Mouse (Mus musculus): ENCODE measurements around the gene Hcls1. TPM values are rescaled to one million over a fixed set of nuclear protein-coding genes. Genes with fewer than 3 reads are reported as not detected.

Gene Hcls1
- total RNA-seq, 1 experiment from 2014 or later = 537 TPM

DNA sequence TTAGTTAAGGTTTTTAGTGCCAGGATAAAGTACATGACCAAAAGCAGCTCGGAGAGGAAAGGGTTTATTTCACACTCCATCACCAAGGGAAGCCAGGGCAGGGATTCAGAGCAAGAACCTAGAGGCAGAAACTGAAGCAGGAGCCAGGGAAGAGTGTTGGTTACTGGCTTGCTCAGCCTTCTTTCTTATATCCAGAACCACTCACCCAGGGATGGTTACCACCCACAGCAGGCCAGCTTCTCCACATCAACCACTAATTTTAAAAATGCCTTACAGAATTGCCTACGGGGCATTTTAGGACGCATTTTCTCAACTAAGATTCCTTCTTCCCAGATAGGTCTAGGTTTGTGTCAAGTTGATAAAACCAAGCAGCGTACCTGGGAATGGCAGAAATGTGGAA, 28.6 kb downstream of the Hcls1 start:
- no peak for ATAC-seq (ENCODE audit: extremely low read depth, insufficient number of reproducible peaks, low FRiP score, poor library complexity, severe bottlenecking)

- ATAC-seq (ENCODE audit: extremely low read depth, insufficient number of reproducible peaks, low FRiP score, poor library complexity, severe bottlenecking) = no peak
Observed at GRCm38 (mm10) chr16:36979127-36979526, 44.3 kb downstream of the Hcls1 start.

DNA sequence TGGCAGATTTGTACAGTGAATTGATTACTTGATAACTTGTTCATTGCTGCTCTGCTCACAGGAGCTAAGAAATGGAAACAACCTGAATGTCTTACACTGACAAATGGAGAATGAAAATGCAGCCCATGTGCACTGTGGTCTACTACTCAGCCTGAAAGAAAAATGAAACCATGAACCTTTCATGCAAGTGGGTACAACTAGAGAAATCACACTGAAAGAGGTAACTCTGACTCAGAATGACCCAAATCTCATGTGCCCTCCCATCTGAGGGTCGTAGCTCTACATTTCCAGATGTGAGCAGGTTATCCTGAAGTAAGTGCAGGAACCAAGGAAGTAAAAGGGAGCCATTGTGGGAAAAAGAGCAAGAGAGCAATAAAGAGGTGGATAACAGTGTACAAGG, 49.0 kb downstream of the Hcls1 start:
- no peak for ATAC-seq (ENCODE audit: extremely low read depth, insufficient number of reproducible peaks, low FRiP score, poor library complexity, severe bottlenecking)

DNA sequence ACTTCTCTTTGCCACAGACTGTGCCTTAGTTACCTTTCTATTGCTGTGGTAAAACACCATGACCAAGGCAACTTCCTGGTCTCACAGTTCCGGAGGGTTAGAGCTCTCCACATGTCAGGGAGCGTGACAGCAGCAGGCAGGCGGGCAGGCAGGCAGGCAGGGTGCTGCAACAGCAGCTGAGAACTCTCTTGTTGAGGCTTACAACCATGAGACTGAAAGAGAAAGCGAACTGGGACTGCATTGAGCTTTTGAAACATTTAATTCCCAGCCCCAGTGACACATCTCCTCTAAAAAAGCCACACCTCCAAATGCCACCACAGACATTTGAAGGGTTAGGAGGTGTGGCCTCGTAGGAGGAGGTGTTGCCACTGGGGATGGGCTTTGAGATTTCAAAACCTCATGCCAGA, 50.9 kb downstream of the Hcls1 start:
- ATAC-seq (ENCODE audit: extremely low read depth, insufficient number of reproducible peaks, low FRiP score, poor library complexity, severe bottlenecking) = peak; percentile 79

GRCm38 (mm10) chr16:36987399-36987798, 52.6 kb downstream of the Hcls1 start:
- ATAC-seq (ENCODE audit: extremely low read depth, insufficient number of reproducible peaks, low FRiP score, poor library complexity, severe bottlenecking) = no peak

DNA sequence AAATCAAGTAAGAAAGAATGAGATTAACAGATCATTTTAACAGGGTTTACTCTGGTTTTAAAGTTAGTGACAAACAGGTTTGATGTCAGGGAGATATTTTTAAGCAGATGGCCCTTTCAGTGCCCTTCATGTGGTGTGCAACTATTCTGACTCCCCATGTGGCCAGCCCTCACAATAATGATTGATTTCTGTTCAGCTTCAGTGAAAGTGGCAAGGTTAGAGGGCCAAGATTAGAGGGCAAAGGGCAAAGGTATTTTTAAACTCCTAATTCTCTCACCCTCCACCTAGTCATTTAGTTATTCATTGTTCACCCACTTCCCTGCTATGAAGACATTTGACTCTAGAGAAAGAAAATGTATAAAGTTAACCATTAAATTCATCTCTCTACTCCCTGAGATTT, 53.3 kb downstream of the Hcls1 start:
- no peak for ATAC-seq (ENCODE audit: extremely low read depth, insufficient number of reproducible peaks, low FRiP score, poor library complexity, severe bottlenecking)

GRCm38 (mm10) chr16:36989493-36989892, 54.7 kb downstream of the Hcls1 start:
- peak; percentile 24; the same call in 1 of the 2 replicates for ATAC-seq (ENCODE audit: extremely low read depth, insufficient number of reproducible peaks, low FRiP score, poor library complexity, severe bottlenecking)

DNA sequence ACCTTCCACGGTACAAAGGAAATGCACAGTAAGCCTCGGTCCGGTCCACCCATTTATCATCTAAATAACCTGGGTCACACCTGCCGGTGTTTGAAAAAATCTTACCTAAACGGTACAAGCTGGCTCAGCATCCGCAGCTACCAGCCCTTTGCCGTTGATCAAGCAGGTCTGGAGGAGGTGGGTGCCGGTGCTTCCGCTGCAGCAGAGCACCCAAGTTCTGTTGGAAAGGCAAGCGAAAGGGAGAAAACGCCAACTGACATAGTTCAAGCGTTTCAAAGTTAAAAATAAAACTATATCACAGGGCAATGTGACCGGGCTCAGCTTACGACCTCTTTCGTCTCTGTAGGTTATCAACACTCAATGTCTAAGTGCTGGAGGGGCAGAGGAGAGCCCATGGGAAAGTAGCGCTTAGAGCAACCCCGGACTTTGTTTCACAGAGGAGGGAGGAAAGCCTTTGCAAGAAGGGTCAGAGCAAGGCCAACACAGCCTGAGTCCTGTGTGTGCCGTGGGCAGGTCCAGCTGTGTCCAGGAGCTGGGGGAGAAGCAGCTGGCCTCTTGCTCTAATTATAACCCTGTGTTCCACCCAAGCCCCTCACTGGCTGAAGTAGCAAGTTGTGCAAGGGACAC, 55.3 kb downstream of the Hcls1 start, which contains the start of gene Fbxo40:
Gene Fbxo40, minus strand, starts transcription at position 469 of the 627 bp plus-strand sequence.
- no peak for ATAC-seq (ENCODE audit: extremely low read depth, insufficient number of reproducible peaks, low FRiP score, poor library complexity, severe bottlenecking)

- no peak for ATAC-seq (ENCODE audit: extremely low read depth, insufficient number of reproducible peaks, low FRiP score, poor library complexity, severe bottlenecking)
Observed at GRCm38 (mm10) chr16:36997650-36998049, 62.9 kb downstream of the Hcls1 start.

DNA sequence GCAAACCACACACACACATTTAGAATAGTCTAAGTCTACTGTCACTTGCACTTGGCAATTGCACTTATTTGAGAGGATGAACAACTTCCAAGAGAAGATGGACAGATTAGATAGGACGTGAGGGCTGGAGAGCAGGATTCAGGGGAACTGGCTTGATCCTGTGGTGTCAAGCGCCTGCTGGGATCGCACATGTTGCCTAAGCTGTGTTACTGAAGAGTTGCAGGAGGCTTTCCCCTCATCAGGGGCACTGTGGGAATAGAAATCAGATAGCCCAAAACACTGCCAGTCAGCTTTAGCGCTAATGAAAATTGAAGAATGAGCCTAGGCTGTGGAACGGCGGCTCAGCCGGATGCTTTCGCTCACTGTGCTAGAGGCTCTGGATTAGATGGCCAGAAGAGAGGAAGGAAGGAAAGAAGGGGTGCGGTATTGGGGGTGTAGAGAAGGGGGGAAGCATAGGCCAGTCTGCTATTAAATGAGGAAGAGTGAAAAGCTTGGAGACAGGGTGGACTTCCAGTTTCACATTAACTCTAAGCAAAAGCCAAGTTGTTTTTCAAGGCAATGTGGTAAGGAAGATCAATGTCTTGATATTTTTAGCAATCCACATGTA, 64.7 kb downstream of the Hcls1 start:
- ATAC-seq (ENCODE audit: extremely low read depth, insufficient number of reproducible peaks, low FRiP score, poor library complexity, severe bottlenecking) = no peak

DNA sequence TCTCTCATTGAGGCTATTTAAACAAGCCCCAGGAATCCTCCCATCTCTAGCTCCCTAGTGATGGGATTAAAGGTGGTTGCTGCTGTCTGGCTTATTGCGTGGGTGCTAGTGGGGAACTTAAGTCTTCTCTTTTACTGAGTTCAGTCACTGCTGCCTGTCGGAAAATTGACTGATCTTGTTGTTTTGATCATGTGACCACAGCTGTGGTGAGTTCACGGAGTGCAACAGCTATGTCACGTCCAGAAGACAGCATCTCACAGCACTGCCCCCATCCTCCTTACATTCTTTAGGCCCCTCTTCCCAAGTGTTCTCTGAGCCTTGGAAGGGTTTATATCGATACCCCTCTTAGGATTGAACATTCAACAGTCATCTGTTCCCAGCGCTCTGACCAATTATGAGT, 74.5 kb downstream of the Hcls1 start:
- ATAC-seq (ENCODE audit: extremely low read depth, insufficient number of reproducible peaks, low FRiP score, poor library complexity, severe bottlenecking) = no peak

GRCm38 (mm10) chr16:37010370-37010769, 75.6 kb downstream of the Hcls1 start:
- peak; percentile 61; the same call in 1 of the 2 replicates for ATAC-seq (ENCODE audit: extremely low read depth, insufficient number of reproducible peaks, low FRiP score, poor library complexity, severe bottlenecking)

DNA sequence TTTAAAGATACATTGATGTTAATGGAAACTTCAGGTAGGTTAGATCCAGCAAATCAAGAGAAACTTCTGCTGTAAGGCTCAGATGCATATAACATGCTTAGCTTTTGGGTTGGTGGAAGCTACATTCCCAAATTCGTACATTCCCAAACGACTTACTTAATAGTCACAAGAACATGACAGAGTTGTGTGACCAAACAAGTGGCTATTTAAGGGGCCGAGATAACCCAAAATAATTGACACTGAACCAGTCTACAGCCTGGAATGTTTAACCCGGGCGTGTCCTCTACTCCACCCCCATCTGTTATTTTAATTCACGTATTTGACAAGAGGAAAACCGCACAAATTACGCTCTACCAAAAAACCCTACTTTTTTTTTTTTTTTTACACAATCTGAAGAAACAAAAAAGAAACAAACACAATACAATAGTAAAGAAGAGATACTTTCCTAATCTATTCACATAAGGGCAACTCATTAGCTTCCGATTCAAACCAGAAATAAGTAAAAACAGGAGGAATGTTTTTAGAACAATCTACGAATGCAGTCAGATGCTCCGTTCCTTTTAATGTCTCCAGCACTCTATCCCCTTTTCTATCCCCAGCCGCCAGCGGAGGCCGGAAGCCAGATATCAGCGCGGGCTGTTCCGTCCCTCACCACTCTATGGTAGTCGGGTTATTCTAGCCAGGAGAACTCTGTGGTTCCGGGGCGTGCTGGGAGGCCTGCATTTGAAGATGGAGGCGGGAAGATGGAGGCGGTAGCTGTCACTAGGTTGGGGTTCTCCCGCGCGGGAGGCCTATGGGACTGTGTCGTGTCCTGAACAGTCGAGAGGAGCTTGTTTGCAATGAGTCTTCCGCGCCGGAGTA, 76.5 kb downstream of the Hcls1 start, which contains the start of gene Polq:
Gene Polq, plus strand, starts transcription at position 726 of the 861 bp plus-strand sequence.
- peak; percentile 99 for ATAC-seq (ENCODE audit: extremely low read depth, insufficient number of reproducible peaks, low FRiP score, poor library complexity, severe bottlenecking)

DNA sequence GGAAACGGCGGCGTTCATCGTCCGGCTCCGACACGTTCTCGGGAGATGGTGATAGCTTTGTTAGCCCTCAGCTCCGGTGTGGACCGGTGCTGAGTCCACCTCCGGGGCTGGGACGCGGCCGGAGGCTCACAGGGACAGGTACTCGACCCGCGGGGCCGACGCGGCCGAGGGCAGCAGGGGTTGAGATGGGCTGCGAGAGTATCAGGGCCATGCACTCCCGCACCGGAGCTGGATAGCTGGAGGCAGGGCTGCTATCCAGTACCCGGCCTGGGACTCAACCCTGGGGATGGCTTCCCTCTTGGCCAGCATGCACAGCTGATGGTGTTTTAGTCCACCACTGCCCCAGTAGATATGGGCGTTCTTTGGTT, 77.1 kb downstream of the Hcls1 start:
- ATAC-seq (ENCODE audit: extremely low read depth, insufficient number of reproducible peaks, low FRiP score, poor library complexity, severe bottlenecking) = no peak

DNA sequence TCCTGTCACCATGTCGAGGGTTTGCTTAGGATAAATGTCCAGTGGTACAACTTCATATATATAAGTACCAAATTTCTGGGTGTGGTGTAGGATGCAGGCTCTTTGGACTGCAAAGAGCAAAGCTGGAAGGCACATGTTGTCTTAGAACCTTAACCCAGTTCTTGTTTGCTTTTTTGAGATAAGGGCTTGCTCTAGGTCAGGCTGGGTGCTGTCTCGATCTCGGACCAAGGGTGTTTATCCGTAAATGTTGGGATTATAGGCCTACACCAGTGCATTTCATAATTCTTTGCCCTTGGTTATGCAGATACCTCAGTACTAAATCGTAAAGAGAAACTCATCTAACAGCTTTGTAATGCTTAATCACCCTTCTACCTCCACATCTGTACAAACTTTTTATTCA, 77.6 kb downstream of the Hcls1 start:
- ATAC-seq (ENCODE audit: extremely low read depth, insufficient number of reproducible peaks, low FRiP score, poor library complexity, severe bottlenecking) = no peak

Other genes with a start within 250 kb of the Hcls1 start
- gene Ildr1, start 241.0 kb upstream of the Hcls1 start, total RNA-seq (2017) = 3.8 and 4.4 TPM in 2 replicates
- 63.0 and 75.4 TPM in 2 replicates for gene Slc15a2, start 150.0 kb upstream of the Hcls1 start, total RNA-seq (2017)
- 19.4 and 26.1 TPM in 2 replicates for gene Iqcb1, start 106.6 kb upstream of the Hcls1 start, total RNA-seq (2017)
- 5.0 and 7.6 TPM in 2 replicates for gene Eaf2, start 60.0 kb upstream of the Hcls1 start, total RNA-seq (2017)
- 42.7 and 44.3 TPM in 2 replicates for gene Golgb1, start 59.8 kb upstream of the Hcls1 start, total RNA-seq (2017)
- 0.47 and 0.61 TPM in 2 replicates for gene Fbxo40, start 55.5 kb downstream of the Hcls1 start, total RNA-seq (2017)
- 4.4 TPM in 2 replicates for gene Polq, start 76.8 kb downstream of the Hcls1 start, total RNA-seq (2017)